Mouse (Mus musculus) cerebellum, adult (tissue): ENCODE measurements at regions not wholly inside any gene's neighbourhood (a gene's known extent, or its start where the extent isn't known, plus 50 kb on each side); places are given as distances from the start of the nearest gene placed in this dataset.

Source experiments
- ATAC-seq: cut with Nextera tagmentation; 2 replicates; pipeline ENCODE4 v1.9.2; 2017; ENCODE audit warnings: mild to moderate bottlenecking, moderate library complexity, mixed read lengths; ENCODE audit not compliant: insufficient number of reproducible peaks, low FRiP score, low TSS enrichment

DNA sequence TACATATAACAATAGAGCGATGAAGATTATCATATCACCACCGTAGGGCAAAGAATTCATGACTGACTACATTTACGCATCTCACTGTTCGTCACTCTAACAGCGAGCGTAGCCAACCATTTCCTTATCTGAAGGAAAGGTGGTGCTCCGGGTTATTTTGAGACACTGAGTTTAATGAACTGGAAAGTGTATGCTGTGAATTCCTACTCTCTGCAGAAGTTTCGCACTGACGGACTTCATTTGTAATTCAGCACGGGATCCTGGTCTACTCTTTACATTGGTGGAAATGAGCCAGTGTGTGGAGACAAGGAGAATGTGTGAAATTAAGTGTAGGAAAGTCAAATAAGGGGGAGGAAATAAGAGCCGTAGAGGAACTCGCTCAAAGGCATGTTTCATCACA lies 283.2 kb downstream of the Lrig3 start:
- ATAC-seq: no peak

DNA sequence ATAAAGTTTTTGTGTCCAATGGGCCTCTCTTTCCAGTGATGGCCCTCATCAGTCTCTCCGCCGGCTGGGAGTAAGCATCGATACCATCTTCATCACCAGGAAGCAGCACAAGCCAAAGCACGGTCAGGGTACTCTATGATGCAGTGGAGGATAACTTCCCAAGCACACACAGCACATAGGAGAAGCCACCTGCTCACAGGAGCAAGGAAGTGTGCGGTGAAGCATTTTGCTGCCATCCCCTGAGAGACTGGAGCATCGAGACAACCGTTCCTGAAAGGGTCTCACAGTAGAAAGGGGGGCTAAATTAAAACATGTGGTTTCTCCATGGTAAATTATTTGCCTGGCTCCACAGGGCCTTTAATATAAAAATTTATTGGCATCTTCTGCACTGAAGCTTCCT lies 277.1 kb downstream of the Lrig3 start:
- ATAC-seq: no peak

GRCm38 (mm10) chr10:126239536-126239935 lies 273.6 kb downstream of the Lrig3 start:
- no peak for ATAC-seq
